Mouse (Mus musculus): Measurements from ENCODE around the gene Rab31. TPM values are rescaled to one million over a fixed set of nuclear protein-coding genes. Genes with fewer than 3 reads are reported as not detected.
A peak's percentile ranks its signal among the peaks of the same experiment; 100 is the strongest.

The Rab31 gene
- polyA plus RNA-seq, 1 experiment from 2014 or later: 81.7 TPM

DNA sequence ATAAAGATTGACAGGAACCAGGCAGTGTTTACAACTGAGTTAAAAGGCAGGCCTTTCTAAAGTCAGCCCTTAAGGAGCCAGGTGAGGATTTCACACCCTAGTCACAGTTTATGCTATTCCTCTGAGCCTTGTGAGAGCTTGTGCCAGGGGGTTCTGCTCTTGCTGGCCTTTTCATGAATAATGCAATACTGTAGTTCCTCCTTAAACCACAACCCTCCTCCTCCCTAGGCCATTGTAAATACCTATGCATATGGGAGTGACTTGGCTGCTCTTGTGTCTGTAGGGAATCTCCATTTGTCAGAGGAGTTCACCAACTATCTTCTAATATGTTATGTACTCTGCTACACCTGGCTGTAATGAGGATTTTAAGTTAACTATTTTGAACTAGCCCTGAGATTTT lies 13.2 kb upstream of the Rab31 start:
- no peak overlapping the region for H3K4me2 ChIP-seq (replicated peaks)
- no peaks in the 10 kb centered on the region for H3K27me3 ChIP-seq (ENCODE audit: control insufficient read depth, insufficient read depth, low read length)
- DNase-seq (ENCODE audit: low spot score): no peak
- no peak overlapping the region for H3K4me3 ChIP-seq (replicated peaks; ENCODE audit: low read length)
- H3K9me3 ChIP-seq (ENCODE audit: control insufficient read depth, low read length): no peaks in the 10 kb centered on the region
- ATAC-seq (ENCODE audit: low FRiP score): no peak
- no peak overlapping the region for H3K27ac ChIP-seq
- peaks cover 19% of the 10 kb centered on the region for H3K4me1 ChIP-seq (replicated peaks; ENCODE audit: control insufficient read depth, insufficient read depth, low read length)
- 0 out of 2 replicates have a peak, but pooled peaks cover 4% of the 10 kb centered on the region for H3K36me3 ChIP-seq (replicated peaks; ENCODE audit: control insufficient read depth, insufficient read depth)
- H3K9ac ChIP-seq: no peak overlapping the region

DNA sequence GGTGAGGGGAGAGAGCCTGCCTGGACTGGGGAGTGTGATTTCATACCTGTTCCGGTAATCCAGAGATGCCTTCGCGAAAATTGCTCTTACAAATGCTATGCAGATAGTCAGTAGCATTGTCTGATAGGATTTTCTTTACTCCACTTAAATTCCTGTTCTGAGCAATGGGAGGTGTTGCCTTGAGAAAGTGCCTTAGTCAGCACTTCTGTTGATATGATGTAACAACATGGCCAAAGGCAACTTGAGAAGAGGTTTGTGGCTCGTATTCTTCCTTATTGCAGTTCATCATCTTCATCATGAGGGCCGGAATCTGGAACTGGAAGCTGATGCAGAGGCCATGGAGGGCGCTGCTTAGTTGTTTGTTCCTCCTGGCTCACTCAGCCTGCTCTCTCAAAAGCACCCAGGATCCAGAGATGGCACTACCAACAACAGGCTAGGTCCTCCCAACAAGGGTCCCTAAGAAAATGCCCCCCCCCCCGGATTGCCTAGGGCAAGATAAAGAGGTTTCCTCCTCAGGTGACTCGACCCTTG lies 12.1 kb upstream of the Rab31 start:
- WGBS: 73% methylated on average over 8 of the region's 8 CpGs
- Histone ChIP-seq H3K4me1 (replicated peaks; ENCODE audit: control insufficient read depth, insufficient read depth, low read length) (peaks cover 19% of the 10 kb centered on the region), H3K4me3 (replicated peaks; ENCODE audit: low read length) (peak overlapping the region; percentile 95), H3K4me2 (replicated peaks) (peak overlapping the region; percentile 75), H3K9ac (peak overlapping the region; percentile 100), H3K27me3 (ENCODE audit: control insufficient read depth, insufficient read depth, low read length) (no peaks in the 10 kb centered on the region), H3K27ac (no peak overlapping the region), H3K36me3 (replicated peaks; ENCODE audit: control insufficient read depth, insufficient read depth) (0 out of 2 replicates have a peak, but pooled peaks cover 4% of the 10 kb centered on the region), H3K9me3 (ENCODE audit: control insufficient read depth, low read length) (no peaks in the 10 kb centered on the region)
- DNase-seq (ENCODE audit: low spot score) (no peak), ATAC-seq (ENCODE audit: low FRiP score) (no peak)

DNA sequence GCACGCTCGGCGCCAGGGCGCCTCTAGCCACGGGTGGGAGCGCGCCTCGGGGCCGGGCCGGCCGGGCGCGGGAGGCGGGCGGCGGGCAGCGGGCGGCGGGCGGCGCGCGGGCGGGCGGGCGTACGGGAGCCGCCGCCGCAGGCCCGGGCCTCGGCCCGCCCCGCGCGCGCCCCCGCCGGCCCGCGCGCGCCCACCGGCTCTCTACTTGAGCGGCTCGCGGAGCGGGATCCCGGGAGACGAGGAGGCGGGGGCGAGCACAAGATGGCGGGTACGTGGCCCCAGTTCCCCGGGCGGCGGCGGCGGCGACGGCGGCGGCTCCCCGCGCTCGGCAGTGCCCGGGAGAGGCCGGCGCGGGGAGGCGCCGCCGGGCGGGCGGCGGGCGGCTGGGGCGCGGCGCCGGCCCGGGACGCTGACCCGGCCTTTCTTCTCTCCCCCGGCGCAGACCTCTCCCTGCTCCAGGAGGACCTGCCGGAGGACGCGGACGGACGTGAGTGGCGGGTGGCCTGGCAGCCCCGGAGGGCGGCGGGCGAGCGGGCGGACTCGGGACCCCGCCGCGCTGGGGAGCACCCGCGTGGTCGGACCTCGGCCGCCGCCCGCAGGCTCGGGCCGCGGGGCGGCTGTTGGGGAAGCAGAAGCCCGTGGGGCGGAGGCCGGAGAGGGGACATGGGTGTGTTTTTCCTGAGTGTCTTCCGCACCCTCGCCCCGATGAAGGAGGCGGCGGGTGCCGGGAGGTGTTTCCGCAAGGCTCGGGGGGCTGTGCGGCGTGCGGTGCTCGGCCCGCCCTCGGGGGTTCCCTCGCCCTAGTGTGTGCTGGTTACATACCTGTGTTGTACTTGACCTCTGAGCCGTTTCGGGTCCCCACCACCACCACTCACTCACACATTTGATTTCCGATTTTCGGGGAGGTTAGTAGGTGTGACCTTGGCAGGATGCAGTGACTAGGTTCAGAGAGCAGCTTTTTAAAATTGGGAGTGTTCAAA lies 10.9 kb upstream of the Rab31 start:
- ATAC-seq (ENCODE audit: low FRiP score): peak; percentile 82
- under 1% methylated on average over 59 of the region's 135 CpGs for WGBS

DNA sequence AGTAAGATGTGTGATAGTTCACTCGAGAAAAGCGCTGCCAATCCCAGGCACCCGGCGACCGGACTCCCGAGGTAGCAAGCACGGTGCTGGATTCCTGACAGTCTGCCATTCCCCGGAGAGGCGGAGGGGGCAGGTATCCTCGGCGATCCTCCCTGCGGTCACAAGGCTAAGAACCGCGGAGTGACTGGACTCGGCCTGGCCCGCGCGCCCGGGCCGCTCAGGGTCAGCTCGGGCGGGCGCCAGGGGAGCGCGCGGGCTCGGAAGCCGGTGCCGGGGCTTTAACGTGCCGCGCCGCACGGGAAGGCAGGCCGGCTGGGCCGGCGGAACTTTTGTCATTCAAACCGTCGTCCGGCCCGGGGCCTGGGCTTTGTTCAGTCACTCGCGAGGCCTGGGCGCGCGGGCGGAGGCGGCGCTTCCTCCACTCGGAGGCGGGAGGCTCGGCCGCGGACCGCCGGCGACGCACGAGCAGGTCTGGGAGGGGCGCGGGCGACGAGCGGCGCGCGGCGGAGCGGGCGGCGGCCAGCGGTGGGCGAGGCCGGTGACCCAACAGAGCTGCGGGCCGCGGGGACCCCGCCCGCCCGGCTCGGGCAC lies 10.1 kb upstream of the Rab31 start, which contains the start of gene Ppp4r1:
Gene Ppp4r1 (plus strand): TSS at position 23 of the 591 bp plus-strand sequence.
- Histone ChIP-seq H3K27ac (peak within 1 kb of the TSS; percentile 100), H3K9me3 (ENCODE audit: control insufficient read depth, low read length) (no peaks in the 10 kb centered on the region), H3K27me3 (ENCODE audit: control insufficient read depth, insufficient read depth, low read length) (no peaks in the 10 kb centered on the region), H3K4me1 (replicated peaks; ENCODE audit: control insufficient read depth, insufficient read depth, low read length) (peaks cover 19% of the 10 kb centered on the region), H3K4me3 (replicated peaks; ENCODE audit: low read length) (peak within 1 kb of the TSS; percentile 95), H3K9ac (peak within 1 kb of the TSS; percentile 100), H3K36me3 (replicated peaks; ENCODE audit: control insufficient read depth, insufficient read depth) (0 out of 2 replicates have a peak, but pooled peaks cover 4% of the 10 kb centered on the region), H3K4me2 (replicated peaks) (peak within 1 kb of the TSS; percentile 75)
- peak; percentile 82 for DNase-seq (ENCODE audit: low spot score)
- peak; percentile 86 for ATAC-seq (ENCODE audit: low FRiP score)
- under 1% methylated on average over 45 of the region's 81 CpGs for WGBS

More for the DNA sequence above, 10.9 kb upstream of the Rab31 start:
- Histone ChIP-seq H3K9me3 (ENCODE audit: control insufficient read depth, low read length) (no peaks in the 10 kb centered on the region), H3K9ac (peak overlapping the region; percentile 100), H3K4me3 (replicated peaks; ENCODE audit: low read length) (peak overlapping the region; percentile 95), H3K27ac (peak overlapping the region; percentile 100), H3K4me1 (replicated peaks; ENCODE audit: control insufficient read depth, insufficient read depth, low read length) (peaks cover 19% of the 10 kb centered on the region), H3K4me2 (replicated peaks) (peak overlapping the region; percentile 75), H3K27me3 (ENCODE audit: control insufficient read depth, insufficient read depth, low read length) (no peaks in the 10 kb centered on the region), H3K36me3 (replicated peaks; ENCODE audit: control insufficient read depth, insufficient read depth) (0 out of 2 replicates have a peak, but pooled peaks cover 4% of the 10 kb centered on the region)
- DNase-seq (ENCODE audit: low spot score): peak; percentile 87

DNA sequence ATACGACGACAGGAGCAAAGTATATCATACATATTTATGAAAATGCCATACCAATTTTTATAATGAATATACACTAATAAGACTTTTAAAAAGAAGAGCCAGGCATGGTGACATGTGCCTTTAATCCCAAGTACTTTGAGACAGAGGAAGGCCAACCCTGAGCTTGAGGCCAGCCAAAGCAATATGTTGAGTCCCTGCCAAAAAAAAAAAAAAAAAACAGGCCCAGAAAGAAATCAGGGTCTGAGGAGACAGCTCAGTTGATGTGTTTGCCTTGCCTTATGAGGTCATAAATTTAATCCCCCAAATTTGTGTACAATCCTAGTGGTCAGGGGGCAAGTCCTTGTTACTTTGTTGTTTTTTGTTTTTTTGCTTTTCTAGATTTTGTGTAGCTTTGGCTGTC lies 8.4 kb upstream of the Rab31 start:
- Histone ChIP-seq H3K27me3 (ENCODE audit: control insufficient read depth, insufficient read depth, low read length) (no peaks in the 10 kb centered on the region), H3K4me2 (replicated peaks) (no peak overlapping the region), H3K27ac (no peak overlapping the region), H3K4me1 (replicated peaks; ENCODE audit: control insufficient read depth, insufficient read depth, low read length) (peaks cover 19% of the 10 kb centered on the region), H3K9ac (no peak overlapping the region), H3K9me3 (ENCODE audit: control insufficient read depth, low read length) (no peaks in the 10 kb centered on the region), H3K36me3 (replicated peaks; ENCODE audit: control insufficient read depth, insufficient read depth) (no peaks in the 10 kb centered on the region), H3K4me3 (replicated peaks; ENCODE audit: low read length) (no peak overlapping the region)
- ATAC-seq (ENCODE audit: low FRiP score): no peak
- no peak for DNase-seq (ENCODE audit: low spot score)
- 92% methylated on average over 2 of the region's 2 CpGs for WGBS

DNA sequence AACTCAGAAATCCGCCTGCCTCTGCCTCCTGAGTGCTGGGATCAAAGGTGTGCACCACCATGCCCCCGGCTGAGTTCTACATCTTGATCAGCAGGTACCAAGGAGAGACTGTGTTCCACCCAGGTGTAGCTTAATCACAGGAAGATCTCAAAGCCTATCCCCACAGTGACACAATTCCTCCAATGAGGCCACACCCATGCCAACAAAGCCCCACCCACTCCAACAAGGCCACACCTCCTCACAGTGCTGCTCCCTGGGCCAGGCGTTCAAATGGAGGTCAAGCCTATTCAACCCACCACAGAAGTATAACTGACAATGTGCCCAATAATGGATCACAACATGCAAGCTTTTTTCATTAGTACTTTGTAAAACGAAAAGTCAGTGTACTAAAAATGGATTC lies 4.9 kb upstream of the Rab31 start:
- Histone ChIP-seq H3K4me1 (replicated peaks; ENCODE audit: control insufficient read depth, insufficient read depth, low read length) (peaks cover 12% of the 10 kb centered on the region), H3K4me3 (replicated peaks; ENCODE audit: low read length) (no peak overlapping the region), H3K4me2 (replicated peaks) (no peak overlapping the region), H3K36me3 (replicated peaks; ENCODE audit: control insufficient read depth, insufficient read depth) (no peaks in the 10 kb centered on the region), H3K27me3 (ENCODE audit: control insufficient read depth, insufficient read depth, low read length) (no peaks in the 10 kb centered on the region), H3K9me3 (ENCODE audit: control insufficient read depth, low read length) (no peaks in the 10 kb centered on the region), H3K9ac (no peak overlapping the region), H3K27ac (no peak overlapping the region)
- WGBS: 87% methylated on average over 4 of the region's 4 CpGs
- ATAC-seq (ENCODE audit: low FRiP score): no peak
- DNase-seq (ENCODE audit: low spot score): no peak

DNA sequence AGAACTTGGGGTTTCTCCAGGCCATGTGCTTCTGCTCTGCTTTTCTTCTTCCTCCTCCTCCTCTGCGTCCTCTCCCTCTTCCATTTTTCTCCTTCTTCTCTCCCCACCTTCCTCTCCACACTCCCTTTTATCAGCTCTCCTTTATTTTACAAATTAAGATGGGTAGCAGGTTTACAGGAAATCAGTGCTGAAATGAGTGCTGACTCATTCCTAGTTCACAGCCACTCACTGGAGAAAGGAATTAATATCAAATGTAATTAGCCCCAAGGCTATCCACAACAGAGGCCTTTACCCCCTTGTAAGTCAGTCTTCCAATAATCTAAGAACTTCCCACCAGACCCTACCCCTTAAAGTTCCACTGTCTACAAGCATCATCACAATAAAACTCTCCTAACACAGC lies 3.7 kb upstream of the Rab31 start:
- H3K4me2 ChIP-seq (replicated peaks): no peak overlapping the region
- H3K9me3 ChIP-seq (ENCODE audit: control insufficient read depth, low read length): no peaks in the 10 kb centered on the region
- no peak for ATAC-seq (ENCODE audit: low FRiP score)
- no peak overlapping the region for H3K27ac ChIP-seq
- H3K4me1 ChIP-seq (replicated peaks; ENCODE audit: control insufficient read depth, insufficient read depth, low read length): peaks cover 12% of the 10 kb centered on the region
- H3K36me3 ChIP-seq (replicated peaks; ENCODE audit: control insufficient read depth, insufficient read depth): no peaks in the 10 kb centered on the region
- no peaks in the 10 kb centered on the region for H3K27me3 ChIP-seq (ENCODE audit: control insufficient read depth, insufficient read depth, low read length)
- no peak for DNase-seq (ENCODE audit: low spot score)
- H3K9ac ChIP-seq: no peak overlapping the region
- H3K4me3 ChIP-seq (replicated peaks; ENCODE audit: low read length): no peak overlapping the region
- 75% methylated on average over 1 of the region's 1 CpGs for WGBS

DNA sequence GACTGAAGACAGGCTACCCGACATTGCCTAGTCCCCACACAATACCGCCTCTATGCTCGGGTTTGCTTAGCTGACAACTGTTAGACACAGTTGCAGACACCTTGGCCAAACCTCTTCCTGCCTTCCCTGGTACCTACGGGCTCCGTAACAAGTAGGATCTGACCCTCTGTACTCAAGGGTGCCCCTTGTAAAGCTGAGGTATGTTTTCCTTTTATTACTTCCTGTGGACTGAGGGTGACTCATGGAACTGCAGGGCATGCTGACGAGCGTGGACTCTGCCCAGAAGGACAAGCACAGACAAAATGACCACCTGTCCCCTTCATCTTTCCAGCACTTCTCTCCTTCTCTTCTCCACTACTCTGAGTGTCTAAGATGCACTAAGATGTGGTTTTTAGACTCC lies 1.9 kb upstream of the Rab31 start:
- H3K27ac ChIP-seq: no peak overlapping the region
- no peaks in the 10 kb centered on the region for H3K9me3 ChIP-seq (ENCODE audit: control insufficient read depth, low read length)
- H3K27me3 ChIP-seq (ENCODE audit: control insufficient read depth, insufficient read depth, low read length): no peaks in the 10 kb centered on the region
- no peaks in the 10 kb centered on the region for H3K36me3 ChIP-seq (replicated peaks; ENCODE audit: control insufficient read depth, insufficient read depth)
- H3K4me2 ChIP-seq (replicated peaks): no peak overlapping the region
- peaks cover 23% of the 10 kb centered on the region for H3K4me1 ChIP-seq (replicated peaks; ENCODE audit: control insufficient read depth, insufficient read depth, low read length)
- H3K9ac ChIP-seq: no peak overlapping the region
- no peak for DNase-seq (ENCODE audit: low spot score)
- no peak for ATAC-seq (ENCODE audit: low FRiP score)
- 76% methylated on average over 7 of the region's 7 CpGs for WGBS
- H3K4me3 ChIP-seq (replicated peaks; ENCODE audit: low read length): no peak overlapping the region

DNA sequence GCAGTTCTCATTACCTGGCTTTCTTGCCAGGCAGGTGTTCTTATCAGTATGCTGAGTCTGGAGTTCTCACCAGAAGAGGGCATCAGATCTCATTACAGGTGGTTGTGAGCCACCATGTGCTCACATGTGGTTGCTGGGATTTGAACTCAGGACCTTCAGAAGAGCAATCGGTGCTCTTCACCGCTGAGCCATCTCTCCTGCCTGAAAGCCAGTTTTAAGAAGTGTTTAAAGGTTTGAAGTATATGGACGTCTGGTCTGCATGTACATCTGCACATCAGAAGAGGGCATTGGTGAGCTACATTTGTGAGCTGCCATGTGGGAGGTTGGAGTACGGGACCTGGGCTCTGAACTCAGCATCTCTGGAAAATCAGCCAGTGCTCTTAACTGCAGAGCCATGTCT lies 1.1 kb upstream of the Rab31 start:
- ATAC-seq (ENCODE audit: low FRiP score) (no peak), DNase-seq (ENCODE audit: low spot score) (no peak)
- 61% methylated on average over 4 of the region's 4 CpGs for WGBS
- H3K9ac ChIP-seq: no peak overlapping the region
- no peaks in the 10 kb centered on the region for H3K27me3 ChIP-seq (ENCODE audit: control insufficient read depth, insufficient read depth, low read length)
- H3K9me3 ChIP-seq (ENCODE audit: control insufficient read depth, low read length): no peaks in the 10 kb centered on the region
- H3K36me3 ChIP-seq (replicated peaks; ENCODE audit: control insufficient read depth, insufficient read depth): no peaks in the 10 kb centered on the region
- no peak overlapping the region for H3K27ac ChIP-seq
- no peak overlapping the region for H3K4me3 ChIP-seq (replicated peaks; ENCODE audit: low read length)
- H3K4me1 ChIP-seq (replicated peaks; ENCODE audit: control insufficient read depth, insufficient read depth, low read length): peaks cover 31% of the 10 kb centered on the region
- no peak overlapping the region for H3K4me2 ChIP-seq (replicated peaks)

Data from hindbrain, embryonic 14.5 days (tissue).